Mouse (Mus musculus) CD8-positive naive resting alpha-beta T cell, adult 2 months (primary cell): Measurements from ENCODE around the gene Pdlim7.

Source experiments
- DNase-seq, 2 experiments: peaks; one replicate each; pipeline ENCODE4 v3.0.0; 2022; ENCODE audit warnings: low read depth in 2 of 2, low spot score in 2 of 2

The Pdlim7 gene

GRCm38 (mm10) chr13:55513111-55513748, at the start of gene Pdlim7:
Gene Pdlim7 (minus strand): TSS chr13:55513676.
- peak; percentile 79 to 87 for DNase-seq

DNA sequence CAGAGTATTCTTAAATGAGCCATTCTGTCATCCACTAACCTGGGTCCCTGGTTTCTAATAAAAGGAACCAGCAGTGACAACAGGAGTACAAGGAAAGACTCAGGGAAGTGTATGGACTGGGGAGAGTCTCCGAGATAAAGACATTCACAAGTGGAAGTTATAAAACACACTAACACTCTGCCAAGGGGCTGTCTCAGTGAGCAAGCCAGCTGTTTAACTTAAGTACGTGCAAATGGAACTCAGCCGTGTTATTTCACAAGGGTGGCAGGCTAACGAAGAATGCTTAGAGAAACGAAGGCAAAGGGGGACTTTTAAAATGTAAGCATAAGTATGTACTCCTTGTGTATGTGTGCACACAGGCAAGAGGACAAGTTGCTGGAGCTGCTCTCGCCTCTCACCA, 44.0 kb upstream of the Pdlim7 start:
- DNase-seq, result no peak

- no peak for DNase-seq
Measured at GRCm38 (mm10) chr13:55555921-55556320, 42.4 kb upstream of the Pdlim7 start.

DNA sequence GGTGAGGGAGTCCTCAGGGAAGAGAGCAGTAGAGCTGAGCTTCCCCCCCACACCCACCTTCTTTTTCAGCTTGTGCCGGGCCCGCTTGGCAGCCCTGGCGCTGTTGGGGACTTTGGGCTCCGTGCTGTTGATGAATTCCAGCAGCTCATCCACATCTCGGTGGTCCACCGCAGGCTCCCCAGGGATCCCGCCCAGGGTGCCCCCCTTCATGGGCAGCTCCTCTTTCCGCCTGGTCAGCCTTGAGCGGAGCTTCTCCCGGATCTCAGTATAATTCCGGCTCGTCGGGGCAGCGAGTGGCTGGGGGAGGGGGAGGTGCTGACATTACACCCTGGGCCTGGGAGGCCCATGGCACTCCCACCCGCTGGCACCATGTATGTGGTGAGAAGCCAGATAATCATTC, 35.6 kb upstream of the Pdlim7 start:
- DNase-seq, result no peak

GRCm38 (mm10) chr13:55548426-55548825, 35.0 kb upstream of the Pdlim7 start:
- no peak for DNase-seq

DNA sequence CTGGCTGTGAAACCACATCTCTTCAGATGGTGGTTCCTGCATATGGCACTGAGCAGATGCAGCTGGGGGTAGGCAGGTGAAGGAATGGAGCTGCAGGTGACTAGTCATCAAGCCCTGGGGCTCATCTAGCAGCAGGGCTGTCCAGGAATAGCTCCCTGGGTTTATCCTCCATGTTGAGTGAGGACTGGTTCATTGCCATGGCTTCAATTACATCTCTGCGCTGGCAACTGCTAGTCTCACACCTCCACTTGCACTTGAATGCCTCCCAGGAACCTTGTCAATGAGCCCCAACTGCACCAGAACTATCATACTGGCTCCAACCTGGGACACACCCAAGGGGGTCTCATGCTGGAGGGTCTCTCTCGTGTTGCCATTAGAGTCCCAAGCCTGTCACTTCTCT, 34.4 kb upstream of the Pdlim7 start:
- DNase-seq, result no peak

GRCm38 (mm10) chr13:55544792-55545191, 31.3 kb upstream of the Pdlim7 start:
- no peak for DNase-seq

DNA sequence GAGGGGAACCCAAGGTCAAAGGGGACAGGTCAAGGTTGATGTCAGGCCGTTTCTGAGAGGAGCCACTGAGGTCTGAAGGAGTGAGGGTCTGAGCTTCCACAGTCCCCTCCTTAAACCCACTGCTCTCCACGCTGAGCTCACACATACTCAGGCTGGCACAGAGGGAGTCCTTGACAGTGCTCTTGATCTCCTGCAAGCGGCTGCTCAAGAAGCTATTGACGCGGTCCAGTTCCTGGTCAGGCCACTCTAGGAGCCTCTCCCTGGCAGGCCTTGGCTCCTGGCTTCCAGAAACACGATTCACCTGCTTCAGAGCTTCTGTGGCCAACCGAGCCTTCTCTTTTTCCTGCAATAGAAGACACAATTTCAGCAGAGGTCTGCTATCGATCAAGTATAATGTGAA, 30.0 kb upstream of the Pdlim7 start:
- DNase-seq, result no peak

- DNase-seq, result no peak
Measured at GRCm38 (mm10) chr13:55542891-55543290, 29.4 kb upstream of the Pdlim7 start.

DNA sequence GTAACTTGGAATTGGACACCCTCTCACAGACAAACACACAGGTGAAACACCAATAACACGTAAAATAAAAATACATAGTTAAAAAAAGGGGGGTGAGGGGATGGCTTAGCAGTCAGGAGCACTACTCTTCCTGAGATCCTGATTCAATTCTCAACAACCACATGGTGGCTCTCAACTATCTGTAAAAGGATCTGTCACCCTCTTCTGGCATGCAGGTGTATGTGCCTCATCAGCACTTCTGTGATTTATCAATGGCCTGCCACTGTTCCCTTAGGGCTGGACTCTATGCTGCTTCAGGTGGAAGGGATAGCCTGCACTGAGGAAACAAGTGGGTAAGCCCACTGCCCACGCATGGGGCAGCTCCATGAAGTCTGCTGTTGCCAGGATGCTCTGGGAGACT, 27.5 kb upstream of the Pdlim7 start:
- DNase-seq, result peak in 1 of 2 experiments; percentile 28

- DNase-seq, result peak; percentile 98 to 99
Measured at GRCm38 (mm10) chr13:55536194-55537175, 23.0 kb upstream of the Pdlim7 start, which contains the start of gene Ddx41. Gene Ddx41 (minus strand): TSS chr13:55536658.

- DNase-seq, result no peak
Measured at GRCm38 (mm10) chr13:55535796-55536193, 22.3 kb upstream of the Pdlim7 start.

GRCm38 (mm10) chr13:55535191-55535590, 21.7 kb upstream of the Pdlim7 start:
- DNase-seq, result no peak

- no peak for DNase-seq
Measured at GRCm38 (mm10) chr13:55529198-55529915, 15.9 kb upstream of the Pdlim7 start, which contains the start of gene Dok3. Gene Dok3 (minus strand): TSS chr13:55529296.

DNA sequence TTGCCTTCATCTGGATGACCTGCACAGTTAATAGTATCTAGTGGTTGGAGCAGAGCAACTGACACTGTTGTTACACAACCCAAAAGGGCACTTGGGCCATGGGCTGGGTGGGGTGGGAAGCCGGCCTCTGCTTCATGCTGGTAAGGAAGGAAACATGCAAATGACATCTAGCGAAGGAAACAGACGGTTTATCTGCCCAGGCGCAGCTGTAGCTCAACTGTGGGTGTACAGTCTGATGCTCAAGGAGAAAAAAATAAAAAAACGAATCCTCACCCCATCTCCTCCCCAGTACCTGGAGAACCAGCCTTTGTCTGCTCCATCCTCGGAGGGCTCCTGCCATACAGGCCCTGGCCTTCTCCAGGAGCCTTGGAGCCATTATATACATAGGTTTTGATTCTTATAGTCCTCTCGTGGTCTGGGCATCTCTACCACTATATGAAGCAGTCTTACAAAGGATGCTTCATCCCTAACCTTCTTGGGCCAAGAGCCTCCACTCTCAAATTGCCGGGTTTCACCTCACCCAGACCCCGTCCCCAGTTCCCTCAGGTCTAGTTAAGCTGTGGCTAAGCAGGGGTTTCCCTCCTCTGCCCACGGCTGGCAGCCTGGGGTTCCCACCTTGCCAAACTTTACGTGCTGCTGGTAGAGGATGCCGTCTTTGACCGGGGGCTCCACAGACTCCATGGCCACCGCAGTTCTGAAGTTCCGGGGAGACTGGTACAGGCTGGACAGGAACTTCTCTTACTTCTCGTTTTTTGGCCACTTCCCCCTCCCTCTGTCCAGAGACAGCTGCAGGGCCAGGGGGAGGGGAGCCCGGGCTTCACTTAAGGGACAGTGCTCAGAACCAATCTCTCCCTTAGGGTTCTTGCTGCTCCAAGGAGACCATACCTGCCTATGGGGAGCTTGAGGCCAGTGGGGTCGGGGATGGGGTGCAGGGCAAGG, 14.6 kb upstream of the Pdlim7 start:
- DNase-seq, result no peak

GRCm38 (mm10) chr13:55527212-55527611, 13.7 kb upstream of the Pdlim7 start:
- DNase-seq, result no peak

GRCm38 (mm10) chr13:55525733-55526553, 12.5 kb upstream of the Pdlim7 start:
- no peak for DNase-seq

DNA sequence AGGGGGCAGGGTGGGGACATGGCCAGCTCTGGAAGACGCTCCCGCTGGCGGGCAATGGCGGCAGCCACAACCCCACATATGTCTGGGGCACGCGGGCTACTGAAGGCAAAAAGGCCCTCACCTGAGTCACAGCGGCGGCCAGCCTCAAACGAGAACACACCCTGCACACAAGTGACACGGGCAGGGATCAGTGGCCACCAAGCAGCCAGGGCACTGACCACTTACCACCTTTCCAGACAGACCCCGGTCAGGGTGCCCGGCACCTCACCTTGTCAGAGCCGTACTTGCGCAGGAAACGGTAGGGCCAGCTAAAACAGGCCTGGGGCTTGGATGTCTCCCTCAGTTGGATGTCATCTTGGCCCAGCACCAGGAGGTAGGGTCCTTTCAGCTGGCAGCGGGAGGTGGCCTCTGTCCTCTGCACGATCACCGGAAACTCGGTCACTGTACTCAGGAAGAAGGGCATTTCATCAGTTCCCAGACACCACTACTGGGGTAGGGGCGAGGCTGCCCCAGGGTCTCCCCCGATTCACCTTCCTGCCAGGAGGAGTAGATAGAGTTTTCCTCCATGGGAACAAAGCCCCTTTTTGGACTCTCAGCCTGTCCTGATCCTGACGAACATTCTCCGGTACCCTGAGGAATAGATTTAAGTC, 10.6 kb upstream of the Pdlim7 start:
- no peak for DNase-seq

DNA sequence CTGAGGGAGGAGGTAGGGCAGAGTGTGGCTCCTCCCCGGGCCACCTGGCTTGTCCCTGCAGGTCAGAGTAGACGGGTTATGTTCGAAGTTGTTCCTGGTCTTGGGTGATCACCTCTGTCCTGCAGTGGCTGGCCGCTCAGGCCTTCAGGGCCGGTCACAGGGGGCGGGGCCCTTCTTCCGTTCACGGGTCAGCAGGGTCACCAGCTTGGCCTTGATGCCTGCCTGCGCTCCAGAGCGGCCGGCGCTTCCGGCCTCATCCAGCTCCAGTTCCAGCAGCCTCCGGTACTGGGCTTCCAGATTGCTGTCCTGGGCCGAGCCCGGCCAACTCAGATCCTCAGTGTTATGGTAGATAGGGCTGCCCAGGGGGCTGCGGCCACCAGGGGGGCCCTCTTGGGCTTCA, 9.8 kb upstream of the Pdlim7 start:
- no peak for DNase-seq
